Mouse (Mus musculus): ENCODE measurements around the gene Pdlim4. TPM values are rescaled to one million over a fixed set of nuclear protein-coding genes. Genes with fewer than 3 reads are reported as not detected.
"Not testable (repeated sequence)": the region's sequence is repeated elsewhere in the genome, so short reads cannot be mapped to it uniquely, and the experiment has no call there.

The Pdlim4 gene
- polyA plus RNA-seq, 1 experiment = not detected

DNA sequence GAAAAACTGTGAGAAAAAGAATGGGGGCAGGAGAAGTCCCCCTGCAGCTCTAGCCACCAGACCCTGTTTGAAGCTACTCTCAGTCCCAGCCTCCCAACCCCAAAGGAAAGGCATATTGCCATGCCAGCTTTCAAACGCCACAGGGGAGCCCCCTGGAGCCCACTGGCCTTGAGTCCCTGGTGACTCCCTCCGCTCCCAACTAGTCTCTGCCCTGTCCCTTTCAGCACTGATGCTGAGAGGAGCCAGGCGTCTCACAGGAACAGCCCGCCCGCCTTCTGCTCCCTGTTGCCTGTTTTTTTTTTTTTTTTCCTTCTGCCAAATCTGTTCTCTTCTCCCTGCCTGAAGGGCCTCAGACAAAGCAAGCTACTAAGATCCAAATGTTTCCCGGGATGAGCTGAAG is 10.2 kb downstream of the Pdlim4 start:
- Histone ChIP-seq H3K27ac (ENCODE audit: insufficient read depth, low read depth, low read length) (peak overlapping the region; percentile 24; the same call in 1 of the 2 replicates), H3K4me3 (ENCODE audit: insufficient read depth, low read depth, low read length) (no peak overlapping the region)
- 15% methylated on average over 6 of the region's 6 CpGs for WGBS

GRCm38 (mm10) chr11:54058056-54058617 is 10.7 kb downstream of the Pdlim4 start:
- Histone ChIP-seq H3K4me3 (ENCODE audit: insufficient read depth, low read depth, low read length) (no peak overlapping the region), H3K4me1 (ENCODE audit: control insufficient read depth, insufficient read depth, low read length) (peaks cover 44% of the 10 kb centered on the region), H3K27ac (ENCODE audit: insufficient read depth, low read depth, low read length) (no peak overlapping the region)
- 50% methylated on average over 10 of the region's 10 CpGs for WGBS
- no peak for TF ChIP-seq CTCF (IDR thresholded peaks at IDR 0.05; ENCODE audit: insufficient read depth, low read depth, low read length)
- TF ChIP-seq POLR2A (IDR thresholded peaks at IDR 0.05; ENCODE audit: insufficient read depth, low read depth, low read length) = no peak

More for the DNA sequence above, 10.2 kb downstream of the Pdlim4 start:
- TF ChIP-seq POLR2A (IDR thresholded peaks at IDR 0.05; ENCODE audit: insufficient read depth, low read depth, low read length) (no peak), CTCF (IDR thresholded peaks at IDR 0.05; ENCODE audit: insufficient read depth, low read depth, low read length) (no peak)
- H3K4me1 ChIP-seq (ENCODE audit: control insufficient read depth, insufficient read depth, low read length) = peaks cover 48% of the 10 kb centered on the region

DNA sequence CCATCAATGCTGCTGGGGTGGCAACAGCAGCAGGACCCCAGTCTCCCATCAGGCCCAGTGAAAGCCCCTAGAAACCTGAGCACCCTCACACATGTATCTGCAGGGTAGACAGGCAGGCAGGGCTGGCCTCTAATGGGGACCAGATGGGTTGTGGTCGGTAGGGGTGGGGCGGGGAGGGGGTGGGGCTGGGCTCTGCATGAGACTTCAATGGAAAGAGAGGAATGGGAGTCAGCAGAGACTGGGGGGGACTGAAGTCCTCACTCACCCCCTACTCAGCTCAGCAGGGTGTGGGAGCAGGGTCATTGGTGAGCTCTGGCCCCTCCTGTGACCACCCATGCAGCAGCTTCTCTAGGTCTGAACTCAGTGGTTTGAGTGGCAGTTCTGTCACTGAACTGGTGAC is 11.4 kb downstream of the Pdlim4 start:
- 51% methylated on average over 2 of the region's 2 CpGs for WGBS
- no peak overlapping the region for H3K4me3 ChIP-seq (ENCODE audit: insufficient read depth, low read depth, low read length)
- H3K4me1 ChIP-seq (ENCODE audit: control insufficient read depth, insufficient read depth, low read length) = peaks cover 41% of the 10 kb centered on the region
- TF ChIP-seq POLR2A (IDR thresholded peaks at IDR 0.05; ENCODE audit: insufficient read depth, low read depth, low read length) = no peak
- TF ChIP-seq CTCF (IDR thresholded peaks at IDR 0.05; ENCODE audit: insufficient read depth, low read depth, low read length) = no peak
- H3K27ac ChIP-seq (ENCODE audit: insufficient read depth, low read depth, low read length) = no peak overlapping the region

GRCm38 (mm10) chr11:54056132-54056531 is 12.7 kb downstream of the Pdlim4 start:
- no peak for TF ChIP-seq POLR2A (IDR thresholded peaks at IDR 0.05; ENCODE audit: insufficient read depth, low read depth, low read length)
- TF ChIP-seq CTCF (IDR thresholded peaks at IDR 0.05; ENCODE audit: insufficient read depth, low read depth, low read length) = no peak
- Histone ChIP-seq H3K4me1 (ENCODE audit: control insufficient read depth, insufficient read depth, low read length) (peaks cover 30% of the 10 kb centered on the region), H3K4me3 (ENCODE audit: insufficient read depth, low read depth, low read length) (no peak overlapping the region), H3K27ac (ENCODE audit: insufficient read depth, low read depth, low read length) (no peak overlapping the region)
- WGBS = 73% methylated on average over 8 of the region's 8 CpGs

DNA sequence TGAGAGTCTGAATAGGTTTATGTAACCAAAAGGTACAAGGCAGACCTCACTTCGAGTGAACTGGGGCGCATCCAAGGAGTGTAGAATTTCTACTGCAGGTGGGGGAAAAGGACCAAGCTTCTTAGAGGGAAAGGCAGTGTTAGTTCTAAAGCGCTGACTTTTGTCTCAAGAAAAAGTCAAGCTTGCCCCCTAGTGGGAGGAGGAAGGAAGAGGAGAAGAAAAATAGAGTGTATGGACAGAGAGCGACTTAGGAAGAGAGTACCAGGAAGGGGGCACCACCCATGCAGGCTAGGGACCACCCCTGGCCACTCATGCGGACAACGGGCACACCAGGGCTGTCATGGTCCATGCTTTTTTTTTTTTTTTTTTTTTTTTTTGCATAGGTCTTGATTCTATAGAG is 14.6 kb downstream of the Pdlim4 start:
- Histone ChIP-seq H3K27ac (ENCODE audit: insufficient read depth, low read depth, low read length) (no peak overlapping the region), H3K4me1 (ENCODE audit: control insufficient read depth, insufficient read depth, low read length) (peaks cover 19% of the 10 kb centered on the region), H3K4me3 (ENCODE audit: insufficient read depth, low read depth, low read length) (no peak overlapping the region)
- 39% methylated on average over 6 of the region's 6 CpGs for WGBS
- TF ChIP-seq CTCF (IDR thresholded peaks at IDR 0.05; ENCODE audit: insufficient read depth, low read depth, low read length) = no peak
- no peak for TF ChIP-seq POLR2A (IDR thresholded peaks at IDR 0.05; ENCODE audit: insufficient read depth, low read depth, low read length)

DNA sequence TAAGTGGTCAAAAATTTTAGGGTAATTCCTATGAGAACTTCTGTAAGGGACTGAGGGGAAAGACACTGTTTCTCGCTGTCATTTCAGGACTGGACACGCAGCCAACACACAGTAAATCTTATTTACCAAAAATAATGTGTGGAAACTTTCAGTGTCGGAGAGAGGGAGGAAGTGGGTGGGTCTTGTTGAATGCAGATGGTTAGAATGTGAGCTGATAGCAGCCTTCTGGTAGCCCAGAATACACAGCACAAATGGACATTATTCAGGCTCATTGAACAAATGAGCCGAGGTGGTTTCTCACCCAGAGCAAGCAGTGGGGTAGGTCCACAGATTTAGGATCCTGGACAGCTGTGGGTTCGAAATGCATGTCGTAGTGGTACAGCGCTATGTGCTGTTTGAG is 15.7 kb downstream of the Pdlim4 start:
- WGBS = 66% methylated on average over 7 of the region's 7 CpGs
- Histone ChIP-seq H3K4me1 (ENCODE audit: control insufficient read depth, insufficient read depth, low read length) (peaks cover 8% of the 10 kb centered on the region), H3K4me3 (ENCODE audit: insufficient read depth, low read depth, low read length) (no peak overlapping the region), H3K27ac (ENCODE audit: insufficient read depth, low read depth, low read length) (no peak overlapping the region)
- TF ChIP-seq POLR2A (IDR thresholded peaks at IDR 0.05; ENCODE audit: insufficient read depth, low read depth, low read length) = no peak
- TF ChIP-seq CTCF (IDR thresholded peaks at IDR 0.05; ENCODE audit: insufficient read depth, low read depth, low read length) = no peak

DNA sequence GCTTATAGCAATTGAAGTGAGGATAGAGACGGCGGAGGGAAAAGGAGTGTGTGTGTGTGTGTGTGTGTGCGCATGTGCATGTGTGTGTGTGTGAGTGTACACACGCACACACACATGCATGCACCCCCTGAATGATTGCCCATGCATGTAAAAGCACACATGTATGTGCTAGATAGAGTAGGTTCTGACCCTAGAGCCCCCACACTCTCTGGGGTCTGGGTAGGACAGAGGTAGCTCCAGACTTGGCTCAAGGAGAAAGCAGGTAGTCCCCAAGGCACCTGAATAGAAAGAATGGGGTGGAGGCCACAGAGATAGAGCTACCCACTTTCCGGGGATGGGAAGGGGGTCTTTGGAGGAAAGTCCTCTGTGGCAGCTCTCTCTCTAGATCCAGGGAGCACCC is 16.7 kb downstream of the Pdlim4 start:
- TF ChIP-seq CTCF (IDR thresholded peaks at IDR 0.05; ENCODE audit: insufficient read depth, low read depth, low read length) (no peak), POLR2A (IDR thresholded peaks at IDR 0.05; ENCODE audit: insufficient read depth, low read depth, low read length) (no peak)
- H3K4me1 ChIP-seq (ENCODE audit: control insufficient read depth, insufficient read depth, low read length) = no peaks in the 10 kb centered on the region
- WGBS = 96% methylated on average over 5 of the region's 5 CpGs
- H3K27ac ChIP-seq (ENCODE audit: insufficient read depth, low read depth, low read length) = no peak overlapping the region
- H3K4me3 ChIP-seq (ENCODE audit: insufficient read depth, low read depth, low read length) = no peak overlapping the region

DNA sequence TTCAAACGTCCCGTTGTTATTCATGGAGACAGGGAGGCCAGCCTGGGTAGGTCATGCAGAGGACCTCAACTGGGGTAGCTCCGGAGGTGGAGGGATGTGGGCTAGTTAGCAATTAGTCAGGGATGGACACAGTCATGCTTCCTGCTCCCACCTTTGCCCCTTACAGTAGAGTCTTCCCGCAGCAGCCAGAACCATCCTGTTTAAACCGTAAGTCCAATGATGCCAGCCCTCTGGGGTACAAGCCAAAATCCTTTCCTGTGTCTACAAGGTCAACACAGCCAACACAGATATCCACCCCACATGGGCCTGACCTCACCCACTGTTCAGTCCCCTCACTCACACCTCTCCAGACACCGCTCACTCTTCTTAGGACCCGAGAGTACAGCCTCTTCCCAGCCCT is 17.7 kb downstream of the Pdlim4 start:
- WGBS = 95% methylated on average over 7 of the region's 7 CpGs
- no peak for TF ChIP-seq CTCF (IDR thresholded peaks at IDR 0.05; ENCODE audit: insufficient read depth, low read depth, low read length)
- TF ChIP-seq POLR2A (IDR thresholded peaks at IDR 0.05; ENCODE audit: insufficient read depth, low read depth, low read length) = no peak
- Histone ChIP-seq H3K27ac (ENCODE audit: insufficient read depth, low read depth, low read length) (no peak overlapping the region), H3K4me1 (ENCODE audit: control insufficient read depth, insufficient read depth, low read length) (no peaks in the 10 kb centered on the region), H3K4me3 (ENCODE audit: insufficient read depth, low read depth, low read length) (no peak overlapping the region)

- no peak overlapping the region for H3K27ac ChIP-seq (ENCODE audit: insufficient read depth, low read depth, low read length)
- no peak overlapping the region for H3K4me3 ChIP-seq (ENCODE audit: insufficient read depth, low read depth, low read length)
- no peak for TF ChIP-seq CTCF (IDR thresholded peaks at IDR 0.05; ENCODE audit: insufficient read depth, low read depth, low read length)
- no peak for TF ChIP-seq POLR2A (IDR thresholded peaks at IDR 0.05; ENCODE audit: insufficient read depth, low read depth, low read length)
- H3K4me1 ChIP-seq (ENCODE audit: control insufficient read depth, insufficient read depth, low read length) = no peaks in the 10 kb centered on the region
- WGBS = 66% methylated on average over 2 of the region's 2 CpGs
These were observed 18.6 kb downstream of the Pdlim4 start for GRCm38 (mm10) chr11:54050205-54050604.

DNA sequence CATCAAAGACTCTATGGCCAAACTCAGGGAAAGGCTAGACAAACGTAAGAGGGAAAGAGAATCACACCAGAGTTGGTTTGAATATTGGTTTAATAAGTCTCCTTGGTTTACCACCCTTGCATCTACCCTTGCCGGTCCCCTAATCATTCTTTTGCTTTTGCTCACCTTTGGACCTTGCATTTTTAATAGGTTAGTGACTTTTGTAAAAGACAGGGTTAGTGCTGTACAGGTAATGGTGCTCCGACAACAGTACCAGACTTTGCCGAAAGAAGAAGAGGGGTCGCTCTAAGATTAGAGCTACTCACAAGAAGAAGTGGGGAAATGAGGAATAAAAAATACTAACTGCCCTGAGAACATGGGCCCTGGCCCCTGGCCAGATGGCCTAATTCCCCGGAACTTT is 28.1 kb downstream of the Pdlim4 start:
- Histone ChIP-seq H3K27ac (ENCODE audit: insufficient read depth, low read depth, low read length) (no peak overlapping the region), H3K4me3 (ENCODE audit: insufficient read depth, low read depth, low read length) (no peak overlapping the region), H3K4me1 (ENCODE audit: control insufficient read depth, insufficient read depth, low read length) (no peaks in the 10 kb centered on the region)
- no peak for TF ChIP-seq CTCF (IDR thresholded peaks at IDR 0.05; ENCODE audit: insufficient read depth, low read depth, low read length)
- TF ChIP-seq POLR2A (IDR thresholded peaks at IDR 0.05; ENCODE audit: insufficient read depth, low read depth, low read length) = no peak
- WGBS = 93% methylated on average over 6 of the region's 6 CpGs

- 90% methylated on average over 2 of the region's 3 CpGs for WGBS
- H3K27ac ChIP-seq (ENCODE audit: insufficient read depth, low read depth, low read length); H3K4me3 ChIP-seq (ENCODE audit: insufficient read depth, low read depth, low read length); H3K4me1 ChIP-seq (ENCODE audit: control insufficient read depth, insufficient read depth, low read length): not testable (repeated sequence)
These were observed 35.9 kb downstream of the Pdlim4 start for GRCm38 (mm10) chr11:54032872-54033271.
